Mouse (Mus musculus) limb, embryonic 11.5 days (tissue): ENCODE measurements around the gene Vmn1r3. TPM values are rescaled to one million over a fixed set of nuclear protein-coding genes. Genes with fewer than 3 reads are reported as not detected.
"Not testable (repeated sequence)": the region's sequence is repeated elsewhere in the genome, so short reads cannot be mapped to it uniquely, and the experiment has no call there.

Experiments
- ATAC-seq: fragments of 200-750 bp; cut with Nextera tagmentation; 2 replicates; pipeline ENCODE4 v1.8.0; 2017; ENCODE audit warnings: low read depth; ENCODE audit not compliant: insufficient number of reproducible peaks, low FRiP score, low TSS enrichment
- DNase-seq: peaks from one replicate; pipeline ENCODE4 v3.0.0-alpha.2; 2015; ENCODE audit warnings: low spot score
- H3K27ac ChIP-seq: fragments of 300-500 bp; sonication (generic); replicated peaks from 2 replicates; pipeline ENCODE4 v1.5.1; 2014; ENCODE audit warnings: low read depth, mild to moderate bottlenecking, low read length
- H3K27me3 ChIP-seq: fragments of 300-500 bp; sonication (generic); 2 replicates; pipeline ENCODE4 v1.6.1; 2014; ENCODE audit warnings: mild to moderate bottlenecking, low read length, mixed read lengths; ENCODE audit not compliant: control insufficient read depth, insufficient read depth
- H3K36me3 ChIP-seq: fragments of 300-500 bp; sonication (generic); 2 replicates; pipeline ENCODE4 v1.6.1; 2014; ENCODE audit warnings: mild to moderate bottlenecking, low read length, moderate library complexity, mixed read lengths; ENCODE audit not compliant: control insufficient read depth, insufficient read depth
- H3K4me1 ChIP-seq: fragments of 300-500 bp; sonication (generic); 2 replicates; pipeline ENCODE4 v1.6.1; 2014; ENCODE audit warnings: low read length, mixed read lengths; ENCODE audit not compliant: control insufficient read depth, insufficient read depth
- H3K4me2 ChIP-seq: fragments of 300-500 bp; sonication (generic); 2 replicates; pipeline ENCODE4 v1.6.1; 2014; ENCODE audit warnings: low read depth, mild to moderate bottlenecking, moderate library complexity; ENCODE audit not compliant: severe bottlenecking
- H3K4me3 ChIP-seq: fragments of 300-500 bp; sonication (generic); 2 replicates; pipeline ENCODE4 v1.5.1; 2014; ENCODE audit warnings: low read depth, low read length
- H3K9ac ChIP-seq: fragments of 300-500 bp; sonication (generic); 2 replicates; pipeline ENCODE4 v1.6.1; 2014; ENCODE audit warnings: mild to moderate bottlenecking, low read length
- H3K9me3 ChIP-seq: fragments of 300-500 bp; sonication (generic); 2 replicates; pipeline ENCODE4 v1.6.1; 2016; ENCODE audit warnings: low read length; ENCODE audit not compliant: control insufficient read depth
- WGBS: fragments of 180-500 bp; shearing (Covaris S2); extraction: QIAGEN DNeasy Blood & Tissue Kit; methylation state at CpG from one replicate; pipeline ENCODE4 v1.1.7; 2014; 5-methylcytosine and 5-hydroxymethylcytosine counted together
- polyA plus RNA-seq: library from polyadenylated mRNA; unstranded; fragments of >200 nt; fragmentation: Nextera tagmentation; extraction: Ambion mirVana; gene quantifications from 2 replicates; pipeline ENCODE4 v1.2.1, GENCODE M21; 2014

Vmn1r3 gene
- polyA plus RNA-seq: not detected in 2 replicates

GRCm38 (mm10) chr4:3185258-3185657 lies at the start of gene Vmn1r3:
Gene Vmn1r3, minus strand, starts transcription at chr4:3185358.
- ATAC-seq, H3K4me2 ChIP-seq, DNase-seq, H3K9ac ChIP-seq, H3K4me3 ChIP-seq, H3K9me3 ChIP-seq, H3K27ac ChIP-seq, H3K4me1 ChIP-seq, H3K36me3 ChIP-seq, H3K27me3 ChIP-seq: not testable (repeated sequence)
- 94% methylated on average over 1 of the region's 1 CpGs for WGBS

DNA sequence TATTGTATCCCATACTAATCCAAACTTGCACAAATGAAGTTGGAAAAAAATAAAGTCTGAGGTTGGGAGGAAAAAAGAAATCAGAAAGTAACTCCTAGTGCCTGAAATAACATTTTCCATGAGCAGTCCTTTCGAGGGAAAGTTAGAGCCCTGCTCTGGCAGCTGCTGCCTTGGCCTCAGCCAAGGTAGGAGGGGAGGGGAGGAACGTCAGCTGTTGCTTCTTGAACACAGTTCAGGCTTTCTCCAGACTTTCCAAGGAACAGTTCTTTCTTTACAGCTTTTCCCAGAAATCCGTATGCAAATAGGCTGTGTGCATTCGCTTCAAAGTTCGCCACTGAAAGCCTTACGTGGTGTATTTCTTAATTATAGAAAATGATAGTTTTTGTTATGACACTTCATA lies 46.9 kb upstream of the Vmn1r3 start:
- Histone ChIP-seq H3K27me3 (no peaks in the 10 kb centered on the region), H3K9me3 (peaks cover 26% of the 10 kb centered on the region), H3K4me2 (no peak overlapping the region), H3K27ac (no peak overlapping the region), H3K4me1 (no peaks in the 10 kb centered on the region), H3K9ac (no peak overlapping the region), H3K4me3 (no peak overlapping the region), H3K36me3 (0 out of 2 replicates have a peak, but pooled peaks cover 3% of the 10 kb centered on the region)
- DNase-seq (peak; percentile 37), ATAC-seq (no peak)
- 71% methylated on average over 6 of the region's 6 CpGs for WGBS

- Histone ChIP-seq H3K4me3 (peak overlapping the region; percentile 31), H3K36me3 (0 out of 2 replicates have a peak, but pooled peaks cover 3% of the 10 kb centered on the region), H3K9me3 (peaks cover 26% of the 10 kb centered on the region), H3K27ac (no peak overlapping the region), H3K9ac (no peak overlapping the region), H3K27me3 (no peaks in the 10 kb centered on the region), H3K4me2 (peak overlapping the region; percentile 52), H3K4me1 (no peaks in the 10 kb centered on the region)
- DNase-seq (peak; percentile 53), ATAC-seq (no peak)
- WGBS: 7% methylated on average over 30 of the region's 48 CpGs
Measured at GRCm38 (mm10) chr4:3230908-3231684, 45.9 kb upstream of the Vmn1r3 start.

GRCm38 (mm10) chr4:3229532-3229931 lies 44.4 kb upstream of the Vmn1r3 start:
- Histone ChIP-seq H3K4me3 (no peak overlapping the region), H3K27ac (no peak overlapping the region), H3K9me3 (peaks cover 37% of the 10 kb centered on the region), H3K4me2 (no peak overlapping the region), H3K9ac (no peak overlapping the region), H3K36me3 (0 out of 2 replicates have a peak, but pooled peaks cover 3% of the 10 kb centered on the region), H3K4me1 (no peaks in the 10 kb centered on the region), H3K27me3 (no peaks in the 10 kb centered on the region)
- DNase-seq (peak; percentile 43), ATAC-seq (peak; percentile 19; the same call in 1 of the 2 replicates)
- 73% methylated on average over 4 of the region's 4 CpGs for WGBS

DNA sequence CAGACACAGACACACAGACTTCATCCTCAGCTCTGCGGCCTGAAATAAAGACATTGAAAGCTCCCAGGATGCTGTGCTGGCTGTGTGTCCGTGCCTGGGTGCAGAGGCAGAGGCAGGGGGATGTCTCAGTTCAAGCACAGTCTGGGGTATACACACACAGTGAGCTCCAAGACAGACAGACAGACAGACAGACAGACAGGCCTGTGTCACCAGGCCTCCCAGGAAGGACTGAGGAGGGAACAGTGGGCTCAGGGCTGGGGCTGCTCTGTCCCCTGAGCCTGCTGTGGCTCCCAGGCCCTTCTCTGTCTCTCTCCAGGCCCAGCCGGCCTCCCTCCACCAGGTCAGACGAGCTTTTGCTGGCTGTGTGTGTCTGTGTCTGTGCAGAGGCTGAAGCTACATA lies 43.3 kb upstream of the Vmn1r3 start:
- H3K4me1 ChIP-seq: no peaks in the 10 kb centered on the region
- H3K9ac ChIP-seq: no peak overlapping the region
- no peak overlapping the region for H3K4me2 ChIP-seq
- DNase-seq (no peak), ATAC-seq (peak; percentile 26; the same call in 1 of the 2 replicates)
- WGBS: 72% methylated on average over 4 of the region's 4 CpGs
- H3K27ac ChIP-seq: no peak overlapping the region
- H3K4me3 ChIP-seq: no peak overlapping the region
- H3K36me3 ChIP-seq: 0 out of 2 replicates have a peak, but pooled peaks cover 3% of the 10 kb centered on the region
- H3K27me3 ChIP-seq: no peaks in the 10 kb centered on the region
- peaks cover 37% of the 10 kb centered on the region for H3K9me3 ChIP-seq

- Histone ChIP-seq H3K9ac (no peak overlapping the region), H3K4me3 (no peak overlapping the region), H3K36me3 (0 out of 2 replicates have a peak, but pooled peaks cover 3% of the 10 kb centered on the region), H3K27ac (no peak overlapping the region), H3K4me2 (no peak overlapping the region), H3K9me3 (peaks cover 37% of the 10 kb centered on the region), H3K4me1 (no peaks in the 10 kb centered on the region), H3K27me3 (no peaks in the 10 kb centered on the region)
- no peak for ATAC-seq
- DNase-seq: no peak
- WGBS: 68% methylated on average over 5 of the region's 5 CpGs
Measured at GRCm38 (mm10) chr4:3227751-3228150, 42.6 kb upstream of the Vmn1r3 start.

DNA sequence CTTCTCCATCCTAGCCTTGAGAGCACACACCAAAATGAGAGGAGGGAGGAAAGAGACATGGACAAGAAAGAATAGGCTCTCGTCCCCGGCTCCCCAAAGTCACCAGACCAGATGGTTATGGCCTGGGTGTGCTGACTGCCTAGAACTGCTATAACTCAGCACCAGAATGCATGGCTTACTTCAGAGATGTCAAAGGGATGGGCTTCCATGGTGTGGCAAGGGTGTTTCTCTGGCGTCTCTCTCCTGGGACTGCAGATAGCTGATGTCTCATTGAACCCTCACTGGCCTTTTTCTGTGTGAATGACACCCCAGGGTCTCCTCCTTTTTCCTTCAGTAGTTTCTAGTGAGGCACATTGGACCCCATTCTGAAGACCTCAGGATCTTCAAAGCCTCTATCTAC lies 41.3 kb upstream of the Vmn1r3 start:
- peaks cover 34% of the 10 kb centered on the region for H3K9me3 ChIP-seq

GRCm38 (mm10) chr4:3225416-3225815 lies 40.3 kb upstream of the Vmn1r3 start:
- not testable (repeated sequence) for H3K9ac ChIP-seq, H3K27ac ChIP-seq, H3K4me1 ChIP-seq, ATAC-seq, DNase-seq, H3K4me2 ChIP-seq, H3K36me3 ChIP-seq, H3K4me3 ChIP-seq, H3K27me3 ChIP-seq
- WGBS: 61% methylated on average over 3 of the region's 3 CpGs
- H3K9me3 ChIP-seq: peaks cover 34% of the 10 kb centered on the region

More for the DNA sequence above, 41.3 kb upstream of the Vmn1r3 start:
- 73% methylated on average over 3 of the region's 3 CpGs for WGBS
- no peak overlapping the region for H3K27ac ChIP-seq
- H3K4me1 ChIP-seq: no peaks in the 10 kb centered on the region
- no peak overlapping the region for H3K4me2 ChIP-seq
- H3K9ac ChIP-seq: no peak overlapping the region
- no peak overlapping the region for H3K4me3 ChIP-seq
- DNase-seq: peak; percentile 20
- no peak for ATAC-seq
- no peaks in the 10 kb centered on the region for H3K27me3 ChIP-seq
- H3K36me3 ChIP-seq: 0 out of 2 replicates have a peak, but pooled peaks cover 3% of the 10 kb centered on the region
